Mouse (Mus musculus): ENCODE measurements around the gene Exosc5. TPM values are rescaled to one million over a fixed set of nuclear protein-coding genes. Genes with fewer than 3 reads are reported as not detected.

The Exosc5 gene
- total and polyA plus RNA-seq, 3 experiments, result 51.4 to 367 (median 71.6) TPM

GRCm38 (mm10) chr7:25674297-25674696 is 15.3 kb downstream of the Exosc5 start:
- Histone ChIP-seq H3K36me3 (replicated peaks) (peaks cover 34% of the 10 kb centered on the region), H3K4me1 (ENCODE audit: insufficient read depth, low read depth, low read length) (peaks cover 32% of the 10 kb centered on the region), H3K27me3 (ENCODE audit: insufficient read depth, low read length) (peaks cover 9% of the 10 kb centered on the region; the same call in 1 of the 2 replicates), H3K9me3 (replicated peaks) (no peaks in the 10 kb centered on the region), H3K4me3 (ENCODE audit: low read depth, low read length) (peak overlapping the region; percentile 68; the same call in 1 of the 2 replicates)
- no peak for TF ChIP-seq TAL1 (conservative IDR thresholded peaks at IDR 0.05; ENCODE audit: low read depth, low read length)
- TF ChIP-seq GATA1 (IDR thresholded peaks at IDR 0.05; ENCODE audit: borderline replicate concordance, low read length), result no peak
- TF ChIP-seq CTCF (IDR thresholded peaks at IDR 0.05; ENCODE audit: low read depth, low read length), result no peak
- TF ChIP-seq GATA2 (IDR thresholded peaks at IDR 0.05; ENCODE audit: borderline replicate concordance, low read depth, low read length), result no peak
- TF ChIP-seq POLR2AphosphoS5 (IDR thresholded peaks at IDR 0.05; ENCODE audit: insufficient replicate concordance, low read depth, low read length), result no peak; the same call in 1 of the 2 replicates
- ATAC-seq (ENCODE audit: extremely low read depth, insufficient number of reproducible peaks, low FRiP score, poor library complexity, severe bottlenecking) (no peak), DNase-seq (ENCODE audit: low spot score) (no peak)

GRCm38 (mm10) chr7:25674719-25675300 is 15.8 kb downstream of the Exosc5 start, which contains the start of gene Tmem91:
Gene Tmem91 (minus strand): TSS chr7:25675166.
- no peaks in the 10 kb centered on the region for H3K9me3 ChIP-seq (replicated peaks)
- H3K36me3 ChIP-seq (replicated peaks), result peaks cover 29% of the 10 kb centered on the region
- peaks cover 36% of the 10 kb centered on the region for H3K4me1 ChIP-seq (ENCODE audit: insufficient read depth, low read depth, low read length)
- DNase-seq (ENCODE audit: low spot score) (no peak), ATAC-seq (ENCODE audit: extremely low read depth, insufficient number of reproducible peaks, low FRiP score, poor library complexity, severe bottlenecking) (no peak)
- peaks cover 9% of the 10 kb centered on the region; the same call in 1 of the 2 replicates for H3K27me3 ChIP-seq (ENCODE audit: insufficient read depth, low read length)
- H3K4me3 ChIP-seq (ENCODE audit: low read depth, low read length), result peak within 1 kb of the TSS; percentile 68
- TF ChIP-seq POLR2AphosphoS5 (IDR thresholded peaks at IDR 0.05; ENCODE audit: insufficient replicate concordance, low read depth, low read length) (no peak), GATA1 (IDR thresholded peaks at IDR 0.05; ENCODE audit: borderline replicate concordance, low read length) (no peak), GATA2 (IDR thresholded peaks at IDR 0.05; ENCODE audit: borderline replicate concordance, low read depth, low read length) (no peak), CTCF (IDR thresholded peaks at IDR 0.05; ENCODE audit: low read depth, low read length) (no peak), TAL1 (conservative IDR thresholded peaks at IDR 0.05; ENCODE audit: low read depth, low read length) (no peak)

GRCm38 (mm10) chr7:25675405-25675804 is 16.4 kb downstream of the Exosc5 start:
- Histone ChIP-seq H3K4me1 (ENCODE audit: insufficient read depth, low read depth, low read length) (peaks cover 40% of the 10 kb centered on the region), H3K36me3 (replicated peaks) (peaks cover 23% of the 10 kb centered on the region), H3K4me3 (ENCODE audit: low read depth, low read length) (no peak overlapping the region), H3K9me3 (replicated peaks) (no peaks in the 10 kb centered on the region), H3K27me3 (ENCODE audit: insufficient read depth, low read length) (peaks cover 9% of the 10 kb centered on the region; the same call in 1 of the 2 replicates)
- DNase-seq (ENCODE audit: low spot score) (no peak), ATAC-seq (ENCODE audit: extremely low read depth, insufficient number of reproducible peaks, low FRiP score, poor library complexity, severe bottlenecking) (no peak)
- TF ChIP-seq GATA1 (IDR thresholded peaks at IDR 0.05; ENCODE audit: borderline replicate concordance, low read length) (no peak), POLR2AphosphoS5 (IDR thresholded peaks at IDR 0.05; ENCODE audit: insufficient replicate concordance, low read depth, low read length) (no peak), GATA2 (IDR thresholded peaks at IDR 0.05; ENCODE audit: borderline replicate concordance, low read depth, low read length) (no peak), TAL1 (conservative IDR thresholded peaks at IDR 0.05; ENCODE audit: low read depth, low read length) (no peak), CTCF (IDR thresholded peaks at IDR 0.05; ENCODE audit: low read depth, low read length) (no peak)

- peaks cover 41% of the 10 kb centered on the region for H3K4me1 ChIP-seq (ENCODE audit: insufficient read depth, low read depth, low read length)
- no peak for ATAC-seq (ENCODE audit: extremely low read depth, insufficient number of reproducible peaks, low FRiP score, poor library complexity, severe bottlenecking)
- TF ChIP-seq GATA1 (IDR thresholded peaks at IDR 0.05; ENCODE audit: borderline replicate concordance, low read length), result no peak
- TF ChIP-seq POLR2AphosphoS5 (IDR thresholded peaks at IDR 0.05; ENCODE audit: insufficient replicate concordance, low read depth, low read length), result no peak
- TF ChIP-seq TAL1 (conservative IDR thresholded peaks at IDR 0.05; ENCODE audit: low read depth, low read length), result no peak
- no peak for TF ChIP-seq GATA2 (IDR thresholded peaks at IDR 0.05; ENCODE audit: borderline replicate concordance, low read depth, low read length)
- TF ChIP-seq CTCF (IDR thresholded peaks at IDR 0.05; ENCODE audit: low read depth, low read length), result no peak
- no peak overlapping the region for H3K4me3 ChIP-seq (ENCODE audit: low read depth, low read length)
- H3K9me3 ChIP-seq (replicated peaks), result no peaks in the 10 kb centered on the region
- H3K27me3 ChIP-seq (ENCODE audit: insufficient read depth, low read length), result peaks cover 9% of the 10 kb centered on the region; the same call in 1 of the 2 replicates
- no peak for DNase-seq (ENCODE audit: low spot score)
- H3K36me3 ChIP-seq (replicated peaks), result peaks cover 14% of the 10 kb centered on the region
These were observed 17.3 kb downstream of the Exosc5 start for GRCm38 (mm10) chr7:25676085-25676781.

GRCm38 (mm10) chr7:25677013-25677412 is 18.0 kb downstream of the Exosc5 start:
- TF ChIP-seq GATA1 (IDR thresholded peaks at IDR 0.05; ENCODE audit: borderline replicate concordance, low read length), result no peak
- no peak for TF ChIP-seq TAL1 (conservative IDR thresholded peaks at IDR 0.05; ENCODE audit: low read depth, low read length)
- no peak for TF ChIP-seq GATA2 (IDR thresholded peaks at IDR 0.05; ENCODE audit: borderline replicate concordance, low read depth, low read length)
- TF ChIP-seq POLR2AphosphoS5 (IDR thresholded peaks at IDR 0.05; ENCODE audit: insufficient replicate concordance, low read depth, low read length), result no peak
- no peak for TF ChIP-seq CTCF (IDR thresholded peaks at IDR 0.05; ENCODE audit: low read depth, low read length)

GRCm38 (mm10) chr7:25679971-25680370 is 21.0 kb downstream of the Exosc5 start:
- no peak for DNase-seq (ENCODE audit: low spot score)
- no peak for ATAC-seq (ENCODE audit: extremely low read depth, insufficient number of reproducible peaks, low FRiP score, poor library complexity, severe bottlenecking)
- TF ChIP-seq GATA2 (IDR thresholded peaks at IDR 0.05; ENCODE audit: borderline replicate concordance, low read depth, low read length) (no peak), GATA1 (IDR thresholded peaks at IDR 0.05; ENCODE audit: borderline replicate concordance, low read length) (no peak), TAL1 (conservative IDR thresholded peaks at IDR 0.05; ENCODE audit: low read depth, low read length) (no peak), POLR2AphosphoS5 (IDR thresholded peaks at IDR 0.05; ENCODE audit: insufficient replicate concordance, low read depth, low read length) (no peak), CTCF (IDR thresholded peaks at IDR 0.05; ENCODE audit: low read depth, low read length) (no peak)
- H3K36me3 ChIP-seq (replicated peaks), result peaks cover 28% of the 10 kb centered on the region
- H3K27me3 ChIP-seq (ENCODE audit: insufficient read depth, low read length), result peaks cover under 1% of the 10 kb centered on the region; the same call in 1 of the 2 replicates
- peak overlapping the region; percentile 77; the same call in 1 of the 2 replicates for H3K4me3 ChIP-seq (ENCODE audit: low read depth, low read length)
- peaks cover 68% of the 10 kb centered on the region for H3K4me1 ChIP-seq (ENCODE audit: insufficient read depth, low read depth, low read length)
- no peaks in the 10 kb centered on the region for H3K9me3 ChIP-seq (replicated peaks)

More at GRCm38 (mm10) chr7:25677013-25677412, 18.0 kb downstream of the Exosc5 start:
- Histone ChIP-seq H3K4me1 (ENCODE audit: insufficient read depth, low read depth, low read length) (peaks cover 49% of the 10 kb centered on the region), H3K9me3 (replicated peaks) (no peaks in the 10 kb centered on the region), H3K27me3 (ENCODE audit: insufficient read depth, low read length) (peaks cover 9% of the 10 kb centered on the region; the same call in 1 of the 2 replicates), H3K4me3 (ENCODE audit: low read depth, low read length) (no peak overlapping the region), H3K36me3 (replicated peaks) (peaks cover 12% of the 10 kb centered on the region)
- ATAC-seq (ENCODE audit: extremely low read depth, insufficient number of reproducible peaks, low FRiP score, poor library complexity, severe bottlenecking), result no peak
- DNase-seq (ENCODE audit: low spot score), result no peak

All from G1E (cell line).